Mouse (Mus musculus) thymus, adult 2 months (tissue): ENCODE measurements at regions not wholly inside any gene's neighbourhood (a gene's known extent, or its start where the extent isn't known, plus 50 kb on each side); places are given as distances from the start of the nearest gene placed in this dataset.

Source experiments
- DNase-seq: peaks from one replicate; pipeline ENCODE4 v3.0.0; 2021
- H3K27ac ChIP-seq: fragments of 200-500 bp; 2 replicates; pipeline ENCODE4 v1.5.1; 2012; ENCODE audit warnings: low read length, control low read depth; ENCODE audit not compliant: control insufficient read depth, insufficient read depth
- H3K27me3 ChIP-seq: fragments of 200-500 bp; 2 replicates; pipeline ENCODE4 v1.6.1; 2012; ENCODE audit warnings: mild to moderate bottlenecking, low read length, moderate library complexity, mixed read lengths; ENCODE audit not compliant: control insufficient read depth, insufficient read depth
- H3K36me3 ChIP-seq: fragments of 200-500 bp; 2 replicates; pipeline ENCODE4 v1.6.1; 2012; ENCODE audit warnings: mild to moderate bottlenecking, low read length, moderate library complexity; ENCODE audit not compliant: control insufficient read depth, insufficient read depth
- H3K4me1 ChIP-seq: fragments of 200-500 bp; replicated peaks from 2 replicates; pipeline ENCODE4 v1.6.1; 2012; ENCODE audit warnings: low read length; ENCODE audit not compliant: control insufficient read depth, insufficient read depth
- H3K4me3 ChIP-seq: fragments of 200-500 bp; 2 replicates; pipeline ENCODE4 v1.5.1; 2012; ENCODE audit warnings: mild to moderate bottlenecking, low read length, control low read depth, moderate library complexity; ENCODE audit not compliant: control insufficient read depth, insufficient read depth
- CTCF ChIP-seq: fragments of 200-500 bp; IDR thresholded peaks from 2 replicates; pipeline ENCODE4 v1.5.1; 2012; ENCODE audit warnings: mild to moderate bottlenecking, control low read depth, low read length, moderate library complexity, borderline replicate concordance; ENCODE audit not compliant: control insufficient read depth, poor library complexity, insufficient read depth; ENCODE audit errors: extremely low read depth
- POLR2A ChIP-seq: fragments of 200-500 bp; IDR thresholded peaks from 2 replicates; pipeline ENCODE4 v1.6.1; 2012; ENCODE audit warnings: mild to moderate bottlenecking, low read length, control low read depth, moderate library complexity; ENCODE audit not compliant: control insufficient read depth, poor library complexity, insufficient read depth; ENCODE audit errors: extremely low read depth
- WGBS: fragments of 180-500 bp; shearing (Covaris S2); methylation state at CpG from one replicate; pipeline ENCODE4 v1.1.7; 2018; 5-methylcytosine and 5-hydroxymethylcytosine counted together

GRCm38 (mm10) chr7:75387033-75387432 lies 68.3 kb upstream of the Akap13 start:
- peaks cover 11% of the 10 kb centered on the region for H3K4me1 ChIP-seq
- WGBS, result 76% methylated on average over 1 of the region's 1 CpGs
- H3K27ac ChIP-seq, result no peak overlapping the region
- TF ChIP-seq CTCF, result no peak
- TF ChIP-seq POLR2A, result no peak
- H3K36me3 ChIP-seq, result no peaks in the 10 kb centered on the region
- no peak overlapping the region for H3K4me3 ChIP-seq
- DNase-seq, result no peak
- no peaks in the 10 kb centered on the region for H3K27me3 ChIP-seq

DNA sequence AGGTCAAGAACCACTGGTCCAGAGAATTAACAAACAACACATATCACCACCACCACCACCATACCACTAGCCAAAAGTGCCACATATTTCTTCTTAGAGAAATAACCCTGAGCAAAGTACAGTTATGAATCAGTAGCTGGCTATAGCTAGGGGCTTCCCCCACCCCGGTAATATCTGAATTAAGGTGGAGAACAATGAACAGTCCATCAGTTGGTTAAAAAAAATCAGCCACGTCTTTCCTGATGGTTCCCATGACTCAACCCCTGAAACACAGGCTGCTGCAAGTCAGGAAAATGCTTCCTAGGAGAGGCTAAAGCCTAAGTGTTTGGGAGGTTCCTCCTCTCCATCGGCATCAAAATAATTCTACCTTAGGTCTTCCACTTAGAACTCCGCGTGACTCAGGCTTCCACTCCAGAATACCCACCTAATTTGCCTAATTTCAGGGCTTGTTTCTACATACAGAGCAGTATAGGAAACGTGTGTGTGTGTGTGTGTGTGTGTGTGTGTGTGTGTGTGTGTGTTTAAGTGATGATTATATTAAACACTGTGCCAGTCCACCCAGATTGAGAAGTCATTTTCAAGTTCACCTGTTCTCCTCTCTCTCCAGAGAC lies 67.4 kb upstream of the Akap13 start:
- Histone ChIP-seq H3K4me1 (peaks cover 11% of the 10 kb centered on the region), H3K27ac (no peak overlapping the region), H3K27me3 (no peaks in the 10 kb centered on the region), H3K4me3 (no peak overlapping the region), H3K36me3 (no peaks in the 10 kb centered on the region)
- 88% methylated on average over 6 of the region's 6 CpGs for WGBS
- no peak for DNase-seq
- TF ChIP-seq POLR2A (no peak), CTCF (no peak)

- H3K27ac ChIP-seq, result no peak overlapping the region
- no peaks in the 10 kb centered on the region for H3K27me3 ChIP-seq
- DNase-seq, result no peak
- WGBS, result 91% methylated on average over 3 of the region's 3 CpGs
- H3K4me1 ChIP-seq, result peaks cover under 1% of the 10 kb centered on the region
- no peak overlapping the region for H3K4me3 ChIP-seq
- TF ChIP-seq POLR2A, result no peak
- no peak for TF ChIP-seq CTCF
- H3K36me3 ChIP-seq, result no peaks in the 10 kb centered on the region
These were observed 65.2 kb upstream of the Akap13 start for GRCm38 (mm10) chr7:75390162-75390561.

GRCm38 (mm10) chr7:75392783-75393182 lies 62.6 kb upstream of the Akap13 start:
- no peak for TF ChIP-seq POLR2A
- TF ChIP-seq CTCF, result no peak
- DNase-seq, result no peak
- Histone ChIP-seq H3K27ac (no peak overlapping the region), H3K4me3 (no peak overlapping the region), H3K36me3 (no peaks in the 10 kb centered on the region), H3K27me3 (no peaks in the 10 kb centered on the region), H3K4me1 (0 out of 2 replicates have a peak, but pooled peaks cover 2% of the 10 kb centered on the region)
- 58% methylated on average over 3 of the region's 3 CpGs for WGBS

DNA sequence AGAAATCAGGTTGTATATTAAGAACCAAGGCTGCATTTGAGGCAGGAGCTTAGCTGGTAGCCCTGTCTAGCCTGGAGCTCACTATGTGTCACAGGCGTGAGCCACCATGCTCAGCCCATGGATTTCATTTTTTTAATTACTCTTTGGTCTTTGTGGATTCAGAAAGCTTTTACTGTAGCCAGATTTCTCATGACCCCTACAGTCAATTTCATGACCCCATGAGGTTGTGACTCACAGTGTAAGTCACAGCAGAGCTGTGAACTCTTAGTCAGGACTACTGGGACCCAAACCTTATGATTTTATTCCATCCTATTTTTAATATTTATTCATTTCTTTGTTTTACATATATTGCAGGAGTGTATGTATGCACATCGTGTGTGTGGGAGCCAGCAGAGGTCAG lies 61.9 kb upstream of the Akap13 start:
- Histone ChIP-seq H3K4me3 (no peak overlapping the region), H3K4me1 (0 out of 2 replicates have a peak, but pooled peaks cover 2% of the 10 kb centered on the region), H3K36me3 (no peaks in the 10 kb centered on the region), H3K27ac (no peak overlapping the region), H3K27me3 (no peaks in the 10 kb centered on the region)
- DNase-seq, result no peak
- 96% methylated on average over 2 of the region's 2 CpGs for WGBS
- TF ChIP-seq CTCF, result no peak
- no peak for TF ChIP-seq POLR2A

DNA sequence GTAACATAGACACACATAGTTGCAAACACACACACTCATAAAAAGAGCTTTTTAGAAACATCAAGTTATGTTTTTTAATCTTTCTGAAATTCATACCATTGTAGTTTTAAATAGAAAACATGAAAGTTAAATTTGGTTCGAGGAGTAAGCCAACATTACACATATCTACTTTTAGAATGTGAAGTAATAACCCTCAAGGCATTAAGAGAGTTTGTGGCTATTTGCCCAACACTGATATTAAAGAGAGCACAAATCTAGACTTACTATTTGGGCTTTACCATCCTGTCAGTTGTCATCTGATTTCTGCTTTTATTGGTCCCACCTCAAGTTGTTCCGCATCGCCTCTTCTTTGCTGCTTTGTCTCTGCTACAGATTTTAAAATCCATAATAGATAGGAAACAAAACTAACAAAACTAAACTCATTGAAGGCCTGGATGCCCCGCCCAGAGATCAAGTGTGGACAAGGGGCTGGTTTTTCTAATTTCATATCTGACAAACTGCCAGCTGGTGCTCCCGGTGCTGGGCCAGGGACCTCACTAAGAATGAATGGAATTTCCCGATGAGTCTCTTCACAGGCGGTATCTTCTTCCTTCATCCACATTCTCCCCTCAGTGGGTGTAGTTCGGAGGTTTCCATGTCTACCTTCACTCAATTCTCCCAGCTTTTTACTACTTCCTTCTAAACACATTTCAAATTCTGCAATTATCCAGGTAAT lies 60.3 kb upstream of the Akap13 start:
- no peak for DNase-seq
- H3K4me1 ChIP-seq, result peaks cover 4% of the 10 kb centered on the region; the same call in 1 of the 2 replicates
- no peak overlapping the region for H3K27ac ChIP-seq
- 88% methylated on average over 8 of the region's 8 CpGs for WGBS
- H3K27me3 ChIP-seq, result no peaks in the 10 kb centered on the region
- H3K36me3 ChIP-seq, result no peaks in the 10 kb centered on the region
- H3K4me3 ChIP-seq, result no peak overlapping the region
- TF ChIP-seq POLR2A (no peak), CTCF (no peak)
